Mouse (Mus musculus) hindbrain, embryonic 14.5 days (tissue): Measurements from ENCODE around the gene Smco3. TPM values are rescaled to one million over a fixed set of nuclear protein-coding genes. Genes with fewer than 3 reads are reported as not detected.
A peak's percentile ranks its signal among the peaks of the same experiment; 100 is the strongest.

Source experiments
- ATAC-seq: fragments of 200-750 bp; cut with Nextera tagmentation; 2 replicates; pipeline ENCODE4 v1.8.0; 2017; ENCODE audit warnings: moderate number of reproducible peaks, mild to moderate bottlenecking, moderate TSS enrichment, moderate library complexity; ENCODE audit not compliant: low FRiP score
- DNase-seq: peaks from one replicate; pipeline ENCODE4 v3.0.0-alpha.2; 2015; ENCODE audit warnings: low spot score
- H3K27ac ChIP-seq: fragments of 300-500 bp; sonication (generic); 2 replicates; pipeline ENCODE4 v1.5.1; 2014; ENCODE audit warnings: mild to moderate bottlenecking, moderate library complexity
- H3K27me3 ChIP-seq: fragments of 300-500 bp; sonication (generic); 2 replicates; pipeline ENCODE4 v1.6.1; 2014; ENCODE audit warnings: mild to moderate bottlenecking, low read length, mixed read lengths; ENCODE audit not compliant: control insufficient read depth, insufficient read depth
- H3K36me3 ChIP-seq: fragments of 300-500 bp; sonication (generic); replicated peaks from 2 replicates; pipeline ENCODE4 v1.6.1; 2014; ENCODE audit not compliant: control insufficient read depth, insufficient read depth
- H3K4me1 ChIP-seq: fragments of 300-500 bp; sonication (generic); replicated peaks from 2 replicates; pipeline ENCODE4 v1.6.1; 2014; ENCODE audit warnings: antibody characterized with exemption, low read length, mixed read lengths; ENCODE audit not compliant: control insufficient read depth, insufficient read depth
- H3K4me2 ChIP-seq: fragments of 300-500 bp; sonication (generic); replicated peaks from 2 replicates; pipeline ENCODE4 v1.6.1; 2014; ENCODE audit warnings: mild to moderate bottlenecking, moderate library complexity
- H3K4me3 ChIP-seq: fragments of 300-500 bp; sonication (generic); replicated peaks from 2 replicates; pipeline ENCODE4 v1.5.1; 2014; ENCODE audit warnings: mild to moderate bottlenecking, low read length
- H3K9ac ChIP-seq: fragments of 300-500 bp; sonication (generic); 2 replicates; pipeline ENCODE4 v1.6.1; 2014
- H3K9me3 ChIP-seq: fragments of 300-500 bp; sonication (generic); 2 replicates; pipeline ENCODE4 v1.6.1; 2016; ENCODE audit warnings: low read length; ENCODE audit not compliant: control insufficient read depth
- WGBS: fragments of 180-500 bp; shearing (Covaris S2); extraction: QIAGEN DNeasy Blood & Tissue Kit; methylation state at CpG from one replicate; pipeline ENCODE4 v1.1.7; 2014; 5-methylcytosine and 5-hydroxymethylcytosine counted together
- microRNA-seq: library from miRNA; unstranded; fragments of <30 nt; microRNA quantifications from one replicate; pipeline ENCODE4, GENCODE M21; 2016
- polyA plus RNA-seq: library from polyadenylated mRNA; unstranded; fragments of >200 nt; fragmentation: Nextera tagmentation; extraction: Ambion mirVana; gene quantifications from 2 replicates; pipeline ENCODE4 v1.2.1, GENCODE M21; 2014

Smco3 gene
- polyA plus RNA-seq, 1 experiment from 2014 or later: 1.9 TPM

DNA sequence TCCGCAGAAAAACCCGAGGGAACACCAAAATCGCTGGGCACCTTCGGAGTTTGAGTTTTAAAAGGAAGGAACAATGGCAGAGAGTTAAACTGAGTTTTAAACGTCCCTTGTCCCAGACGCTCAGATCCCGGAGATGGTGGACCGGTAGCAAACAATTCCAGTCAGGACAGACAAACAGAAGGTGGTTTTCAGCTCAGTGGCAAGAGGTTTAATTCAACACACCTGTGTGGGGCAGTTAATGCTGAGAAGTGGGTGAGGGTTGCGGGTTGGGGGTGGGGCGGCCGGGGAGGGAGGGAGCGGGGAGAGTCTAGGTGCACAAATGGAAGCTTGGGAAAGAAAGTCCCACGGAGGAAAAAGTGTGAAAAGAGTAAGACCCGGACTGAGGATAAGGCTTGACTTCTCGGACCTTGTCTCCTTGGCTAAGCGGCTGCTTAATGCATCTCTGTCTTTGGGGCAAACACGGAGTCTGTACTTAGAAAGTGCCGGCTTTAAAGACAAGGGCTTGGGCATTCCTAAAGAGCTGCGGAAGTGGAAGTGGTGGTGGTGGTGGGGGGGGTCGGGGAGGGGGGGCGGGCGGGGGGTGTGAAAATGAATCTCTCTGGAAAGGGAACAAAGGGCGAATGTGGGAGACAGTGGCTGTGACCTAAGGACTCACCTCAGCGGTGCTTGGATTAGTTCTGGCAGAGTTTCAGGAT, 41.3 kb downstream of the Smco3 start:
- ATAC-seq: no peak; the same call in 1 of the 2 replicates
- peak overlapping the region; percentile 14; the same call in 1 of the 2 replicates for H3K9ac ChIP-seq
- H3K4me1 ChIP-seq: peaks cover 6% of the 10 kb centered on the region
- no peaks in the 10 kb centered on the region for H3K36me3 ChIP-seq
- peak overlapping the region; percentile 62 for H3K4me2 ChIP-seq
- DNase-seq: no peak
- H3K27ac ChIP-seq: no peak overlapping the region
- under 1% methylated on average over 22 of the region's 24 CpGs for WGBS
- no peaks in the 10 kb centered on the region for H3K9me3 ChIP-seq
- H3K27me3 ChIP-seq: no peaks in the 10 kb centered on the region
- peak overlapping the region; percentile 21 for H3K4me3 ChIP-seq

DNA sequence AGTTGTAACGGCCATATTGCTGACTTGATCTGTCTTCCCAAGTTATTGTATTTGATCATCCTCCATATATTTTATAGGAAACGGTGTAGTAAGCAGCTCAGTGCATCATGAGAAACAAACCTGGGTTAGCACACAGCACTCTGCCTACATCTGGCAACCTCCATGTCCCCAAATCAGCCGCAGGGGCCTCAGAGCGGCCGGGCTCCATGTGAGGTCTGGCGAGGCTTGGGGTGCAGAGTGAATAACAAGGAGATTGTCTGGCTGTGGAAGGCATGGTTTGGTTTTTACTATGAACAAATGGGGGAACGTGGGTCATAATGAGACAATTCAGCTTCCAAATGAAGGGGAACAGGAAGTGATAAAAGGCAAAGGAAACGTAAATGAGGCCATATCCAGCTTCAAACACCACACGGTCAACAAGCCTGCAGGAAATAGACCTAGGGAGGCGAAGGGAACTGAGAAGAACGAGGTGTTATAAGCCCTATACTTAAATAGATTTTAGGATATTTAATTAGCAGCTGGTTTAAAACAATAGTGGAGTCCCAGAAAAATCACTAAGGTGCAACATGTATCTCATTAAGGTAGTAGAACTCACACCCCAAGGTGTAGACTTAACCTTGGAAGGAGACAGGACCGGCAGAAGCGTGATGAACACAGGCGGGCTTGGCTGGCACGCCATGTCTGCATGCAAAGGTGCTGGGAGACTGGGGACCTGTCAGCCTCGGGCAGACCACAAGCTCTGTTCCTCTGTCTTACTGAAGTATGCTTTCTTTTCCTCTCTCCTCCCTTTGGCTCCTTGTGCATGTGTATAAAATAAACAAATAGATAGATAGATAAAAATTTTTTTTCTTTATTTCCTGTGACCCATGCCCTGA, 42.1 kb downstream of the Smco3 start:
- no peaks in the 10 kb centered on the region for H3K9me3 ChIP-seq
- peaks cover 6% of the 10 kb centered on the region for H3K4me1 ChIP-seq
- 28% methylated on average over 16 of the region's 16 CpGs for WGBS
- ATAC-seq: no peak
- 0 out of 2 replicates have a peak overlapping the region, but pooled peaks have one; percentile 14 for H3K9ac ChIP-seq
- H3K27ac ChIP-seq: no peak overlapping the region
- no peak for DNase-seq
- no peaks in the 10 kb centered on the region for H3K36me3 ChIP-seq
- no peaks in the 10 kb centered on the region for H3K27me3 ChIP-seq
- peak overlapping the region; percentile 21 for H3K4me3 ChIP-seq
- peak overlapping the region; percentile 62 for H3K4me2 ChIP-seq

DNA sequence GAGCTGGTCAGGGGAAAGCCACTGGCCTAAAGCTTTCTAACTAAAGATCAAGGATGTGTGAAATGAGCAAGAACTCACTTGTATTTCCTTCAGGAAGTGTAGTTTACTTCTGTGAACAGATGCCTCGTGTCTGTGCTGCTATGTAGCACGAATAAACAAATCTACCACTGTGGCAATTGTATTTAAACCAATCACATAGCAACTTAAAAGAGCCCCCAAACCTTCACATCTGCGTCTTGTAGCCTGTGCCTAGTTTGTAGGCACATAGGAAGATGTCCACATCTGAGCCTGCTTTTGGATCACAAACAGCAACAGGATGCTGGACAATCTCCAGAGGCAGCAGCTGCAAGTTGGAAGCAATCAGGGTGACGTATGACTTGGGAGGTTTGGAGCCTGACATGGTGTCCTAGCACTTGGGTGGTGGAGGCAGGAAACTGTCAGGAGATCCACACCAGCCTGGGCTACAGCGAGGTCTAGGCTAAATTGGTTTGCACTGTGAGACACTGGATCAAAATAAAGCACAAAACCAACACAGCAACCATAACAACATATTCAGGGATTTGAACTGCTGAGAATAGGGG, 45.8 kb downstream of the Smco3 start:
- 81% methylated on average over 5 of the region's 5 CpGs for WGBS
- H3K27me3 ChIP-seq: no peaks in the 10 kb centered on the region
- H3K4me1 ChIP-seq: peaks cover 6% of the 10 kb centered on the region
- no peak overlapping the region for H3K4me3 ChIP-seq
- H3K9ac ChIP-seq: no peak overlapping the region; the same call in 1 of the 2 replicates
- no peaks in the 10 kb centered on the region for H3K36me3 ChIP-seq
- no peak for ATAC-seq
- H3K4me2 ChIP-seq: no peak overlapping the region
- H3K27ac ChIP-seq: no peak overlapping the region
- no peaks in the 10 kb centered on the region for H3K9me3 ChIP-seq
- no peak for DNase-seq

DNA sequence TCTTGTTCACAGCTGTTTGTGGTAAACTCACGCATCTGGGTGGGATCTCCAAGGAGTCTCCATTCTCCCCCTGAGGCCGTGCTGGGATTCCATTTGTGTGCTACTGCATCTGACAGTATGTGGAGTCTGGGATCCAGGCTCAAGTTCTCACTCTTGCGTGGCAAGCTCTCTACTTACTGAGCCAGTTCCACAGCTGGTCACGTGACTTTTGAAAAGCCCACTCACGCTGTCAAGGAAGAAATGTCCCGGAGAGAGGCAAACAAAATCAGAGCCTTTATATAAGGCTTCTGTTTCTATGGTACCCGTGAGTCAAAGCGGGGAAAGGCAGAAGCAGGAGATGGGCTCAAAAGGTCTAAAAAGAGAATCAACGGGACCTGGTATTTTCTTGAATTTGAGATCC, 52.5 kb downstream of the Smco3 start:
- WGBS: 82% methylated on average over 9 of the region's 9 CpGs
- DNase-seq: no peak
- H3K4me1 ChIP-seq: no peaks in the 10 kb centered on the region

DNA sequence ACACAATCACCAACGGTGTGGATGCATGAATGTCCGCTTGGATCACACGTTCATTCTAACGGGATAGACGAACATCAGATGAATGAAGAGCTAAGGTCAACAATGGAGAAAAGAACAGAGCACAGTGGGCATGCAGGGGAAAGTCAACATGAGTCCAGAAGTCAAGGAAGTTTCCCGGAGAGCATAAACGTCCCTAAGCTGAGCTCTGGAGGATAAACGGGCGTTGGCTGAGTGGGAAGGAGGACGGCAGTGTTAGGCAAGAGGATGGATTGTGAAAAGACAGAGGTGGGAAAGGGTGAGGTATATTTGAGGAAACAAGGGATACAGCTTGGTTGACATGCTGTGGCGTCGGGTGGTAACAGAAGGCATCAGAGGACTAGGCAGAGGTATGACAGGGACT, 53.1 kb downstream of the Smco3 start:
- no peaks in the 10 kb centered on the region for H3K9me3 ChIP-seq
- no peak for DNase-seq
- H3K4me1 ChIP-seq: no peaks in the 10 kb centered on the region
- H3K9ac ChIP-seq: no peak overlapping the region
- H3K27me3 ChIP-seq: no peaks in the 10 kb centered on the region
- H3K4me2 ChIP-seq: no peak overlapping the region
- no peaks in the 10 kb centered on the region for H3K36me3 ChIP-seq
- ATAC-seq: no peak
- no peak overlapping the region for H3K27ac ChIP-seq
- no peak overlapping the region for H3K4me3 ChIP-seq
- WGBS: 85% methylated on average over 12 of the region's 12 CpGs

More for the DNA sequence above, 52.5 kb downstream of the Smco3 start:
- Histone ChIP-seq H3K9ac (no peak overlapping the region), H3K27me3 (no peaks in the 10 kb centered on the region), H3K27ac (no peak overlapping the region), H3K9me3 (no peaks in the 10 kb centered on the region), H3K4me3 (no peak overlapping the region), H3K4me2 (no peak overlapping the region), H3K36me3 (no peaks in the 10 kb centered on the region)
- ATAC-seq: no peak

DNA sequence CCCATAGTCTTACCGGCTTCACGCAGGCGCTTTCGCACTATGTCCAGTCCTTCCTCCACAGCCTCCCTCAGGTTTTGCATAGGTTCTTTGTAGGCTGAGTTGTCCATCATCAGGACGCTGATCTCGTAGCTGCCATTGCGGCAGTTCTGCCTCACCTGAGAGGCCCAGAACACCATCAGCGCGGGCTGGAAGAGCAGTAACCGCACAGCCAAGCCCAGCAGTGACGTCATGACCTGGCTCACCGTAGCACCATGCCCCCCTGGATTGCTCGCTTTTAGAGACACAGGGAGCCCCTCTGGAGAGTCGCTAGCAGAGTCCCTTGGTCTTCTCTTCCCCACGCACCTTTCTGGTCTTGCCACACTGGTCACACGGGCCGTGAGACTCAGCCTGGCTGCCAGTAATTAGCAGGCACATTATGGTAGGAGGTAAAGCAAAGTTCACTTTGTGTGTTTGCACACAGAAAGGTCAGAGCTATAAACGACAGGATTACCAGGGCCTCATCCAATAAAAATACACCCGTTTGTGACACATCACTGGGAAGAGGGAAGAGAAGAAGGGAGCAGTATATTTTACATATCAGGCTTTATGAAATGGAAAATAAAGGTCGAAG, 53.8 kb downstream of the Smco3 start, which contains the start of gene Gucy2c:
Gene Gucy2c (minus strand): TSS at position 389 of the 610 bp plus-strand sequence.
- Histone ChIP-seq H3K27ac (no peak within 1 kb of the TSS), H3K4me1 (no peaks in the 10 kb centered on the region), H3K36me3 (no peaks in the 10 kb centered on the region), H3K9ac (no peak within 1 kb of the TSS), H3K4me2 (no peak within 1 kb of the TSS), H3K4me3 (no peak within 1 kb of the TSS), H3K27me3 (no peaks in the 10 kb centered on the region), H3K9me3 (no peaks in the 10 kb centered on the region)
- WGBS: 87% methylated on average over 20 of the region's 20 CpGs
- DNase-seq (no peak), ATAC-seq (no peak)

Small RNAs within 50 kb of the gene (microRNA-seq; reads per million reads assigned to microRNA genes)
- gene Gm44364: not detected

Other genes starting within 250 kb of the Smco3 start
- gene Plbd1, start 173.5 kb downstream of the Smco3 start, polyA plus RNA-seq: 2.5 and 2.9 TPM in 2 replicates
- 0.05 TPM in 2 replicates for gene Gucy2c, start 53.7 kb downstream of the Smco3 start, polyA plus RNA-seq
- 0.43 and 0.78 TPM in 2 replicates for gene Hist4h4, start 31.0 kb downstream of the Smco3 start, polyA plus RNA-seq
- gene H2afj, start 27.2 kb downstream of the Smco3 start, polyA plus RNA-seq: 93.6 and 112 TPM in 2 replicates
- gene BC049715, start 7.8 kb downstream of the Smco3 start, polyA plus RNA-seq: 1.4 and 2.0 TPM in 2 replicates
- 74.7 and 77.5 TPM in 2 replicates for gene Wbp11, start 7.2 kb downstream of the Smco3 start, polyA plus RNA-seq
- gene Art4, start 22.3 kb upstream of the Smco3 start, polyA plus RNA-seq: 0.10 and 0.21 TPM in 2 replicates
- gene Mgp, start 40.4 kb upstream of the Smco3 start, polyA plus RNA-seq: 9.2 and 11.7 TPM in 2 replicates
- not detected in 2 replicates for gene Erp27, start 86.7 kb upstream of the Smco3 start, polyA plus RNA-seq
- gene Pde6h, start 88.4 kb upstream of the Smco3 start, polyA plus RNA-seq: 0.03 and 0.48 TPM in 2 replicates
- 14.7 and 17.9 TPM in 2 replicates for gene Arhgdib, start 106.4 kb upstream of the Smco3 start, polyA plus RNA-seq